Mouse (Mus musculus) heart, embryonic 16.5 days (tissue): ENCODE results near the gene Slc51b. TPM values are rescaled to one million over a fixed set of nuclear protein-coding genes. Genes with fewer than 3 reads are reported as not detected.

Source experiments
- ATAC-seq: fragments of 200-750 bp; cut with Nextera tagmentation; replicated peaks from 2 replicates; pipeline ENCODE4 v1.8.0; 2017; ENCODE audit warnings: moderate number of reproducible peaks; ENCODE audit not compliant: insufficient read depth, low FRiP score; ENCODE audit errors: extremely low read depth
- H3K27ac ChIP-seq: fragments of 300-500 bp; sonication (generic); 2 replicates; pipeline ENCODE4 v1.5.1; 2014; ENCODE audit warnings: mild to moderate bottlenecking, low read length, control low read depth, moderate library complexity
- H3K27me3 ChIP-seq: fragments of 300-500 bp; sonication (generic); 2 replicates; pipeline ENCODE4 v1.6.1; 2014; ENCODE audit warnings: low read length, mixed read lengths; ENCODE audit not compliant: control insufficient read depth, insufficient read depth
- H3K36me3 ChIP-seq: fragments of 300-500 bp; sonication (generic); 2 replicates; pipeline ENCODE4 v1.6.1; 2014; ENCODE audit not compliant: control insufficient read depth, insufficient read depth
- H3K4me1 ChIP-seq: fragments of 300-500 bp; sonication (generic); 2 replicates; pipeline ENCODE4 v1.6.1; 2014; ENCODE audit warnings: low read length, mixed read lengths; ENCODE audit not compliant: control insufficient read depth, insufficient read depth
- H3K4me2 ChIP-seq: fragments of 300-500 bp; sonication (generic); 2 replicates; pipeline ENCODE4 v1.6.1; 2014; ENCODE audit warnings: low read depth, mild to moderate bottlenecking, control low read depth, low read length
- H3K4me3 ChIP-seq: fragments of 300-500 bp; sonication (generic); 2 replicates; pipeline ENCODE4 v1.5.1; 2014; ENCODE audit warnings: mild to moderate bottlenecking, control low read depth, low read length
- H3K9ac ChIP-seq: fragments of 300-500 bp; sonication (generic); 2 replicates; pipeline ENCODE4 v1.6.1; 2014; ENCODE audit warnings: low read length, control low read depth
- H3K9me3 ChIP-seq: fragments of 300-500 bp; sonication (generic); replicated peaks from 2 replicates; pipeline ENCODE4 v1.6.1; 2016; ENCODE audit warnings: low read length; ENCODE audit not compliant: control insufficient read depth
- WGBS: fragments of 180-500 bp; shearing (Covaris S2); extraction: QIAGEN DNeasy Blood & Tissue Kit; methylation state at CpG from one replicate; pipeline ENCODE4 v1.1.7; 2014; 5-methylcytosine and 5-hydroxymethylcytosine counted together
- polyA plus RNA-seq: library from polyadenylated mRNA; unstranded; fragments of >200 nt; fragmentation: Nextera tagmentation; extraction: Ambion mirVana; gene quantifications from 2 replicates; pipeline ENCODE4 v1.2.1, GENCODE M21; 2015

Slc51b gene
- polyA plus RNA-seq, 1 experiment from 2014 or later, result 0.70 TPM

DNA sequence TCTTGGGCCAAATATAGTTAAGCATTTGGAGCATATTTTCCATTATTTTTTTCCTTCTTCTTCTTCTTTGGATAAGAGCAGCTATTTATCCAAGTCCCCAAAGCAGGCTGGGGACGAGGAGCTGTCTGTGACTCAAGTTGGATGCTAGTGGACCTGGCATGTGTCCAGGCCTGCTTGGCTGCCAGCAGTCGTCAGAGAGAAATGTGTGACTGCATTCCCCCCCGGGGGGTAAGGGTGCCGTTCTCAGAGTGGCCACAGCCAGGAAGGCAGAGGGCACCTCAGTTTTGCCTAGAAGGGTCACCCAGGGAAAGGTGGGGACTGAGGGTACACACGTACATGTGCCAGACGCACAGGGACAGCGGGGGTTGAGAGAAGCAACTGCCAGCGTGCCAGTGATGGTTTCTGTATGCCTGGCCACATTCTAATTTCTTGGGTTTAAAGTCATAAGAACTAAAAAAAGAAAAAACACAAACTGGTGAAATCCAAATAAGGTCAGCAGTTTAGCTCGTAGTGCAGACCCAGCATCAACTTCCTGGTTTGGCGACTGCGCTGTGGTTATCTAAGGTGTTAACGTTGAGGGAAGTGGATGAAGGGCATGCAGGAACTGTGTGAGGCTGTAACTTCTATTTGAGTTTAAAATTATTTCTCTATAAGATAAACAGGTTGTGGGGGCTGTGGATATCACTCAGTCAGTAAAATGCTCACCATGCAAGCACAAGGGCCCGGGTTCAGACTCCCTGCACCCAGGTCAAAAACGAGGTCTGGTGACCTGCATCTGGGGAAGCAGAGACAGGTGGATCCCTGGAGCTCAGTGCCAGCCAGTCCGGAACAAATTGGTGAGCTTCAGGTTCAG, 18.2 kb downstream of the Slc51b start:
- ATAC-seq, result peak; percentile 74
- peak overlapping the region; percentile 61 for H3K4me2 ChIP-seq
- peaks cover 7% of the 10 kb centered on the region for H3K4me1 ChIP-seq
- H3K36me3 ChIP-seq, result no peaks in the 10 kb centered on the region
- 0 out of 2 replicates have a peak overlapping the region, but pooled peaks have one; percentile 33 for H3K4me3 ChIP-seq
- no peaks in the 10 kb centered on the region for H3K9me3 ChIP-seq
- peak overlapping the region; percentile 61 for H3K9ac ChIP-seq
- WGBS, result 39% methylated on average over 15 of the region's 15 CpGs
- H3K27ac ChIP-seq, result peak overlapping the region; percentile 66
- H3K27me3 ChIP-seq, result no peaks in the 10 kb centered on the region

DNA sequence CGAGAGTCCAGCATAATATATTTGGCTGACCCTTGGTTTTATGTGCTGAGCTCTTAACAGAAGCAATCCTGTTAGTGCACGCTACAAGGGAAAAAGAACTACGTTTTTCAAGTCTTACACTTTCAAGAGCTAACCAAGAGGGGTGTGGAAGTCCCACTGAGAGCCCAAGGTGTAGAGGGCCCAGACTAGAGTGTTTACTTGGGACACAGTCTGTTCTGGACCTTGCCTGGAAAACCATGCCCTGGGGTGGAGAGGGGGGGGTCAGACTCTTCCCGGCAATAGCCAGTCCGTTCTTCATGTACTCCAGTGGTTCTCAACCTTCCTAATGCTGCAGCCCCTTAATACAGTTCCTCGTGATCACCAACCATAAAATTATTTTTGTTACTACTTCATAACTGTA, 22.8 kb downstream of the Slc51b start:
- Histone ChIP-seq H3K9ac (no peak overlapping the region), H3K4me1 (peaks cover 15% of the 10 kb centered on the region), H3K36me3 (no peaks in the 10 kb centered on the region), H3K27ac (no peak overlapping the region), H3K4me2 (peak overlapping the region; percentile 12; the same call in 1 of the 2 replicates), H3K9me3 (no peaks in the 10 kb centered on the region), H3K4me3 (peak overlapping the region; percentile 26; the same call in 1 of the 2 replicates), H3K27me3 (no peaks in the 10 kb centered on the region)
- WGBS, result 82% methylated on average over 6 of the region's 6 CpGs
- no peak for ATAC-seq

DNA sequence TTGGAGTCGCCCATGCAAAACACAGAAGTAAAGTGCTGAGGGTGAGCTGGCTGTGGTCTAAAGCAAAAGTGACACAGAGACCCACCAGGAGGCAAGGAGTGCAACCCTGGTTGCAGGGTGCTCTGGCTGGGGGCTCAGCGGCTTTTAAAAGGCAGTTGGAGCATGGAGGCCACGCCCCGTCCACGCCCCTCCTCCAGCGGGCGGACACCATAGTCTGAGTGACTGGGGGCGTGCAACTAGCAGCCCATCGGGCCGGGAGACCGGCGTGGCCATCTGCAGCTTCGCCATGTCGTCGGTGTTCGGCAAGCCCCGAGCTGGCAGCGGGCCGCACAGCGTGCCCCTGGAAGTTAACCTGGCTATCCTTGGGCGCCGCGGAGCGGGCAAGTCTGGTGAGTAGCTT, 24.5 kb downstream of the Slc51b start, which contains the start of gene Rasl12:
Rasl12 (plus strand) TSS at position 228 of the 400 bp plus-strand sequence.
- no peaks in the 10 kb centered on the region for H3K27me3 ChIP-seq
- peak; percentile 82 for ATAC-seq
- H3K36me3 ChIP-seq, result no peaks in the 10 kb centered on the region
- H3K4me3 ChIP-seq, result peak within 1 kb of the TSS; percentile 65
- no peak within 1 kb of the TSS for H3K27ac ChIP-seq
- peak within 1 kb of the TSS; percentile 69 for H3K9ac ChIP-seq
- under 1% methylated on average over 24 of the region's 24 CpGs for WGBS
- peaks cover 10% of the 10 kb centered on the region for H3K4me1 ChIP-seq
- peak within 1 kb of the TSS; percentile 87 for H3K4me2 ChIP-seq
- no peaks in the 10 kb centered on the region for H3K9me3 ChIP-seq

DNA sequence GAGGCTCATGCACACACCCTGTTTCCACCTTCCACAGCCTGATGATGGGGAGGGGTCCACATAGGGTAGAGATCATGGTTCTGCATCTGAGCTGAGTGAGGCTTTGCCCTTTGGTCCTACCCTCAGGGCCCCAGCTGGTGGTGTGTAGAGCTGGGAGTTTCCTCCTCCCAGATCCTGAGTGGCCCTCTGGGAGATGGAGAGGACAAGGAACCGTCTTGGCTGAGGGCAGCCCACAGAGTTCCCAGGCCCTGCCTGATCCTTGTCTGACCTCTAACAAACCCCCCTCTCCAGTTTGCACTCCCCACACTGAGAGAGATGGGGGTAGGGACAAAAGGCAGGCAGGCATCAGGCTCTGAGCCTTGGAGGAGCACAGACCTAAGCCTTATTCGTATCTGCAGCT, 28.4 kb downstream of the Slc51b start:
- Histone ChIP-seq H3K9me3 (no peaks in the 10 kb centered on the region), H3K36me3 (no peaks in the 10 kb centered on the region), H3K9ac (no peak overlapping the region), H3K4me1 (peaks cover 26% of the 10 kb centered on the region), H3K4me2 (no peak overlapping the region), H3K4me3 (no peak overlapping the region), H3K27me3 (peaks cover 23% of the 10 kb centered on the region), H3K27ac (0 out of 2 replicates have a peak overlapping the region, but pooled peaks have one; percentile 6)
- ATAC-seq, result no peak
- WGBS, result 65% methylated on average over 2 of the region's 2 CpGs

DNA sequence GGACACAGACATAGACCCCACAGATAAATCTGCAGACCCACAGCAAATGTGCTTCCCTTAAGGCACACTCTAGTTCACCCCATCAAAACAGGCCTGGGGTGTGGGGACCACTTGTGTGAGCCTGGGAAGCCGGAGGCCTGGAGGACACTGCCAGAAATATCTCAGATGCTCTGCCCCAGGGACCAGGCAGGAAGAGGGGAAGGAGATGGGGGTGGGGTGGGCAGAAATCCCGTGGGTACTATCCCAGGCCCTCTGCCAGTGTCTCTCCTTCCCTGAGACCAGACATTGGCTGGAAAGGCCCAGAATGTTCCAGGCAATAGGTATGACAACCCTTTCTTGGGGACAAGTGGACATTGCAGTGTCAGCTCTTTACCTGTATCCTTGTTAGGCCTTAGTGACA, 29.1 kb downstream of the Slc51b start:
- no peak overlapping the region for H3K4me3 ChIP-seq
- peaks cover 23% of the 10 kb centered on the region for H3K4me1 ChIP-seq
- no peak overlapping the region for H3K9ac ChIP-seq
- no peak for ATAC-seq
- no peaks in the 10 kb centered on the region for H3K36me3 ChIP-seq
- no peaks in the 10 kb centered on the region for H3K9me3 ChIP-seq
- H3K27ac ChIP-seq, result peak overlapping the region; percentile 13; the same call in 1 of the 2 replicates
- 15% methylated on average over 2 of the region's 2 CpGs for WGBS
- H3K4me2 ChIP-seq, result no peak overlapping the region
- H3K27me3 ChIP-seq, result peaks cover 23% of the 10 kb centered on the region

- Histone ChIP-seq H3K9me3 (no peaks in the 10 kb centered on the region), H3K4me1 (peaks cover 17% of the 10 kb centered on the region), H3K4me2 (no peak overlapping the region), H3K4me3 (no peak overlapping the region), H3K36me3 (no peaks in the 10 kb centered on the region), H3K9ac (no peak overlapping the region), H3K27me3 (peaks cover 23% of the 10 kb centered on the region), H3K27ac (peak overlapping the region; percentile 13; the same call in 1 of the 2 replicates)
- no peak for ATAC-seq
- 21% methylated on average over 6 of the region's 6 CpGs for WGBS
These were observed 30.0 kb downstream of the Slc51b start for GRCm38 (mm10) chr9:65392638-65393364.

DNA sequence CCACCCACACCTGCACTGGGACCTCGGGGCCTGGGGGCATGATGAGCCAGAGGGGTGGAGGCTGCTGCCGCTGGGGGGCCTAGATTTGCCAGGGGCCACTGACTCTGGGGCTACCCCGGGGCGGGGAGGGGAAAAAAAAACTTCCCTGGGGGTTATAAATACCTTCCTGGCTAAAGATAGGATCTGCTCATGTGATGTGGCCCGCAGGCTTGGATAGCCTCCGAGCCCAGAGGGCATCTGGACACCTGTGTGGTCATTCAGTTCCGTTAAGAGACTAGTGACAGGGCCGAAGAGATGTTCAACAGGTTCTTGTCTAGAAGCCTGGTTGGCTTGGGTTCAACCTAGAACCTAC, 31.2 kb downstream of the Slc51b start, which contains the start of gene Kbtbd13:
Kbtbd13 (minus strand) TSS at position 40 of the 352 bp plus-strand sequence.
- Histone ChIP-seq H3K27me3 (peaks cover 23% of the 10 kb centered on the region), H3K36me3 (no peaks in the 10 kb centered on the region), H3K4me3 (peak within 1 kb of the TSS; percentile 60), H3K4me1 (peaks cover 17% of the 10 kb centered on the region), H3K9ac (peak within 1 kb of the TSS; percentile 73), H3K27ac (no peak within 1 kb of the TSS), H3K9me3 (no peaks in the 10 kb centered on the region), H3K4me2 (peak within 1 kb of the TSS; percentile 82)
- 26% methylated on average over 8 of the region's 8 CpGs for WGBS
- no peak for ATAC-seq

DNA sequence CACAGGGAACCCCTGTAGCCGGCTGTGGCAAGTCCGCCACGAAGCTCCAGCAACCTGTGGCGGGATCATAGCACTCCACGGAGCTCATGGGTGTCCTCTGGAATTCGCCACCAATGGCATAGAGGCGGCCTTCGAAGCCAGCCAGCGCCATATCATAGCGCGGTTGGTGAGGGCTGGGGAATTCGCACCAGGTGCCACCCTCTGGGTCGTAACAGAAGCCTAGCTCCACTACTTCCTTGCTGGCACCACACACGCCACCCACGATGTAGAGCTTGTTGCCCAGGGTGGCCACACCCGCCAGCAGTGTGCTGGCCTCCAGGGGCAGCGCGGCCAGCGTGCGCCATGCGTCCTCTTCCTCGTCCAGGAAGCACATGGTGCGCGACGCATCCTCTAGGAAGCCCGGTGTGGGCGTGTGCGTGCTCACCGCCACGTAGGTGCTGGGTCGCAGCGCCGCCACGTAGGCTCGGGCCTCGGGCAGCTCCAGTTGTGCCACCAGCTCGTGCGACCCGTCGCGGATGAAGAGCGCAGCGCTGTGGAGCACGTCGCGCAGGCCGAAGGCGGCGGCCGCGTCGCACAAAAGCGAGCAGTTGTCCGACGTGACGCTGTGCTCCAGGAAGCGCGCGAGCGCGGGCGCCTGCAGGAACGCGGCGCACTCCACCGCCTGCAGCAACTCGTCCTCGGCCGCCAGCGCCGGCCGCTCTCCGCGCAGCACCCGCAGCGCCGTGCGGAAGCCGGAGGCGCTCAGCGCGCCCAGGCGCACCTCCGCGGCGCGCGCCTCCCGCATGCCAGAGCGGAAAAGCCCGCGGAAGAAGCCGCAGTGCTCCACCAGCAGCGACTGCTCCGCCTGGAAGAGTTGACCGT, 31.8 kb downstream of the Slc51b start:
- Histone ChIP-seq H3K9ac (peak overlapping the region; percentile 73), H3K36me3 (no peaks in the 10 kb centered on the region), H3K27me3 (peaks cover 23% of the 10 kb centered on the region), H3K4me1 (peaks cover 17% of the 10 kb centered on the region), H3K9me3 (no peaks in the 10 kb centered on the region), H3K4me3 (peak overlapping the region; percentile 60), H3K27ac (no peak overlapping the region), H3K4me2 (peak overlapping the region; percentile 82)
- 15% methylated on average over 96 of the region's 96 CpGs for WGBS
- peak; percentile 53 for ATAC-seq
